Mouse (Mus musculus) limb, embryonic 11.5 days (tissue): ENCODE data around the gene Tprn. TPM values are rescaled to one million over a fixed set of nuclear protein-coding genes. Genes with fewer than 3 reads are reported as not detected.

Experiments
- ATAC-seq: fragments of 200-750 bp; cut with Nextera tagmentation; 2 replicates; pipeline ENCODE4 v1.8.0; 2017; ENCODE audit warnings: low read depth; ENCODE audit not compliant: insufficient number of reproducible peaks, low FRiP score, low TSS enrichment
- DNase-seq: peaks from one replicate; pipeline ENCODE4 v3.0.0-alpha.2; 2015; ENCODE audit warnings: low spot score
- H3K27ac ChIP-seq: fragments of 300-500 bp; sonication (generic); replicated peaks from 2 replicates; pipeline ENCODE4 v1.5.1; 2014; ENCODE audit warnings: low read depth, mild to moderate bottlenecking, low read length
- H3K27me3 ChIP-seq: fragments of 300-500 bp; sonication (generic); 2 replicates; pipeline ENCODE4 v1.6.1; 2014; ENCODE audit warnings: mild to moderate bottlenecking, low read length, mixed read lengths; ENCODE audit not compliant: control insufficient read depth, insufficient read depth
- H3K36me3 ChIP-seq: fragments of 300-500 bp; sonication (generic); 2 replicates; pipeline ENCODE4 v1.6.1; 2014; ENCODE audit warnings: mild to moderate bottlenecking, low read length, moderate library complexity, mixed read lengths; ENCODE audit not compliant: control insufficient read depth, insufficient read depth
- H3K4me1 ChIP-seq: fragments of 300-500 bp; sonication (generic); 2 replicates; pipeline ENCODE4 v1.6.1; 2014; ENCODE audit warnings: low read length, mixed read lengths; ENCODE audit not compliant: control insufficient read depth, insufficient read depth
- H3K4me2 ChIP-seq: fragments of 300-500 bp; sonication (generic); 2 replicates; pipeline ENCODE4 v1.6.1; 2014; ENCODE audit warnings: low read depth, mild to moderate bottlenecking, moderate library complexity; ENCODE audit not compliant: severe bottlenecking
- H3K4me3 ChIP-seq: fragments of 300-500 bp; sonication (generic); 2 replicates; pipeline ENCODE4 v1.5.1; 2014; ENCODE audit warnings: low read depth, low read length
- H3K9ac ChIP-seq: fragments of 300-500 bp; sonication (generic); 2 replicates; pipeline ENCODE4 v1.6.1; 2014; ENCODE audit warnings: mild to moderate bottlenecking, low read length
- H3K9me3 ChIP-seq: fragments of 300-500 bp; sonication (generic); 2 replicates; pipeline ENCODE4 v1.6.1; 2016; ENCODE audit warnings: low read length; ENCODE audit not compliant: control insufficient read depth
- WGBS: fragments of 180-500 bp; shearing (Covaris S2); extraction: QIAGEN DNeasy Blood & Tissue Kit; methylation state at CpG from one replicate; pipeline ENCODE4 v1.1.7; 2014; 5-methylcytosine and 5-hydroxymethylcytosine counted together
- polyA plus RNA-seq: library from polyadenylated mRNA; unstranded; fragments of >200 nt; fragmentation: Nextera tagmentation; extraction: Ambion mirVana; gene quantifications from 2 replicates; pipeline ENCODE4 v1.2.1, GENCODE M21; 2014

Tprn gene
- polyA plus RNA-seq, 1 experiment from 2014 or later = 5.7 TPM

- Histone ChIP-seq H3K27ac (no peak overlapping the region), H3K4me2 (no peak overlapping the region), H3K4me3 (no peak overlapping the region), H3K9ac (no peak overlapping the region), H3K9me3 (no peaks in the 10 kb centered on the region), H3K36me3 (no peaks in the 10 kb centered on the region), H3K4me1 (no peaks in the 10 kb centered on the region), H3K27me3 (peaks cover 9% of the 10 kb centered on the region)
- ATAC-seq (no peak), DNase-seq (no peak)
- WGBS = 78% methylated on average over 3 of the region's 3 CpGs
Measured at GRCm38 (mm10) chr2:25303452-25303851, 41.0 kb downstream of the Tprn start.

DNA sequence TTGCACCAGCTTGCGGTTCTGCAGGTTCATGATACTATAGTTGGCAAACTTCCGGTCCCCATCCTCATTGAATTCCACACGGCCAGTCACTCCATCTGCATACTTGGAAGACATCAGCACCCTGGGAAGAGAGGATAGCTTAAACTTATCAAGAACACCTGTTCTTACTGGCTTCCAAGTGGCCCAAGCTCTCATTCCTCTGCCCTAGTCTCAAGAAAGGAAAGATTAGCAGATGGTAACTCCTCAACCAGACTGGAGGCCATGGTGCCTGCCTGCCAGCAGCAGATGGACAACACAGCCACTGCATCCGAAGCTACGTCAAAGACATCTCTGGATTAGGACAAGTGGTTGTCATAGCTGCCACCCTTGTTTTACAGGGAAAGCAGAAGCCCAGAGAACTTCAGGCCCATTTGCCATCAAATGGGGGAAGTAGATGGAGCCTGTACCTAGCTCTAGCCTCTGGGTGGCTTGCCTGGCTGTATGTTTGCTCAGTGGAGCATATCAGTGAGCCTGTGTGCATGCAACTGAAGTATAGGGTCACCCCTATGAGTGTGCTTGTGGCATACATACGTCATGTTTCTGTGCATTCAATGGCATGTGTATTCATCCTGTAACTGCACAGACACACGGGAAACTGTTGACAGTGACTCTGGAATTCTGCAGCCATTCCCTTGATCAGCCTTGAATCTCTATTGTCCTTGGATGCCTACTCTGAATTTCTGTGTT, 41.7 kb downstream of the Tprn start:
- Histone ChIP-seq H3K4me3 (0 out of 2 replicates have a peak overlapping the region, but pooled peaks have one; percentile 32), H3K4me1 (no peaks in the 10 kb centered on the region), H3K9ac (no peak overlapping the region), H3K4me2 (no peak overlapping the region; the same call in 1 of the 2 replicates), H3K27ac (no peak overlapping the region), H3K27me3 (peaks cover 9% of the 10 kb centered on the region), H3K9me3 (no peaks in the 10 kb centered on the region), H3K36me3 (no peaks in the 10 kb centered on the region)
- DNase-seq = no peak
- ATAC-seq = no peak
- 75% methylated on average over 7 of the region's 7 CpGs for WGBS

DNA sequence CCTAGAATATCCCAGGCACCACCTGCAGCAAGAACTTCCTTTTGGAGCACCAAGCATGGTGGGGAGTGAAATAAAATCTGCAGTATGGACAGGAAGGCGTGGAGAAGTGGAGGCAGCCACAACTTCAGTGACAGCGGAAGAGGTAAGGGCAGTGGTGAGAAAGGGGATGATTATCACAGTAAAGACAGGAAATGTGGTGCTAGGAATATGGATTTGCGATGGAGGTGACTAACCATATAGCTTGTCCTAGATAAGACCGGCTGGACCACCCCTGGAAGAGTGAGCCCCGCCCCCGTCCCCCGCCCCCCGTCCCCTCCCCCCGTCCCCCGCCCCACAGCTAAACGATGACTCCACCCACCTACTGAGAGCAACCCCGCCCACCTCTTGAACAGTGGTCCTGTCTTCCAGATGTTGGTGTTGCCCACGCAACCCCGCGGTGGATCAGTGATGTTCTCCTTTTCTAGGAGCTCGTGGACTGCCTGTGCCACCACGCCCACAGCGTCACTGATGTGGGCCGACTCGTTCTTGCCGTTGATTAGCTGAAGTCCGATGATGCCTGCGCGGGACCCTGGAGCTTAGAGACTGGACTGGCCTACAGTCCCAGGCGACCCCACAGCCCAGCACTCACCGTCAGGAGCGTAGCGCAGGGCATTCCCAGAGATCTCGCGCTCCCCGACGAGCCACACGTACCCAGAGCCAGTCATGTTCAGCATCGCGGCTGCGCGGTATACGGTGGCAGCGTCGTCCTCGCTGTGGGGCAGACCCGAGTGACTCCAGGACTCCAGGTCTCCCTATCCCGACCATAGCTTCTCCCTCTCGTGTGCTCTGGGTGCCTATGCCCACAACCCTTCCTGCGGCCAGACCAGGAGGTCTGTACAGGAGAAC, 42.5 kb downstream of the Tprn start:
- Histone ChIP-seq H3K27ac (no peak overlapping the region), H3K4me3 (peak overlapping the region; percentile 32), H3K9me3 (no peaks in the 10 kb centered on the region), H3K4me2 (peak overlapping the region; percentile 80), H3K27me3 (peaks cover 11% of the 10 kb centered on the region), H3K36me3 (no peaks in the 10 kb centered on the region), H3K4me1 (no peaks in the 10 kb centered on the region), H3K9ac (peak overlapping the region; percentile 47; the same call in 1 of the 2 replicates)
- ATAC-seq (peak; percentile 65; the same call in 1 of the 2 replicates), DNase-seq (peak; percentile 71)
- WGBS = 3% methylated on average over 41 of the region's 45 CpGs

DNA sequence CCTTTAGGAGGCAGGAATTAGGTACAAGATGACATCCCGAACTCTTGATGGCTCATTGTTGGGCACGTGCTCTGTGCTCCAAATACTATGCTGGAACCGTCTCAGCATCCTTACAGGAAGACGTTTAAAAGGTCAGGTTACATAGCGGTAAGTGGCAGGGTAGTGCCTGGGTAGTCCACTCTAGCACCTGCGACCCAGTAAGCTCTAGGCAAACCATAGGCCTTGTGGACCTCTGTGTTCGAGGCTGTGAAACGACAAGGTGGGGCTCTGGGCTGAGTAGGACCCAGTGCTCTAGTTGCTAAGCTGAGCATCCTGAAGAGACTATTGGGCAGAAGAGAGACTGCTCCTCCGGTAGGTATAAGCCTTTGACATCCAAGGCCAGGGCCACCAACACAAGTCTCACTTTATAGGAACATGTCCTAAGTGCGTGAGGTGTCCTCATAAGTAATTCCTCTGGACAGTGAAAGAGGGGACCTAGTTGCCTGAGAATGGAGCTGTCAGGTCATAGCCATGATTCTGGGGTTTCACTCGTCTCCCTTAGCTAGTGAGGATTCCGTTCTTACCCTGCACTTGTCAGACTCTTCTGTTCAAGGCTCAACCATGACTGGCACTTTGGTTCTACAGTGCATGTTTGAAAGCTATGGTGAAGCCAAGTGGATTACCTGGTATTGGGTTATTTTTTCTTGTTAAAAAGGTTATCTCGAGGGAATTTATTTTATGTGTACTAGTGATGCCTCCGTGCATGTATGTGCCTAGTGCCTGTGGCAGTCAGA, 43.4 kb downstream of the Tprn start:
- Histone ChIP-seq H3K4me3 (peak overlapping the region; percentile 32), H3K4me1 (no peaks in the 10 kb centered on the region), H3K9ac (peak overlapping the region; percentile 47; the same call in 1 of the 2 replicates), H3K27ac (no peak overlapping the region), H3K27me3 (peaks cover 17% of the 10 kb centered on the region), H3K36me3 (no peaks in the 10 kb centered on the region), H3K4me2 (peak overlapping the region; percentile 80), H3K9me3 (no peaks in the 10 kb centered on the region)
- 46% methylated on average over 14 of the region's 14 CpGs for WGBS
- ATAC-seq = no peak
- no peak for DNase-seq

DNA sequence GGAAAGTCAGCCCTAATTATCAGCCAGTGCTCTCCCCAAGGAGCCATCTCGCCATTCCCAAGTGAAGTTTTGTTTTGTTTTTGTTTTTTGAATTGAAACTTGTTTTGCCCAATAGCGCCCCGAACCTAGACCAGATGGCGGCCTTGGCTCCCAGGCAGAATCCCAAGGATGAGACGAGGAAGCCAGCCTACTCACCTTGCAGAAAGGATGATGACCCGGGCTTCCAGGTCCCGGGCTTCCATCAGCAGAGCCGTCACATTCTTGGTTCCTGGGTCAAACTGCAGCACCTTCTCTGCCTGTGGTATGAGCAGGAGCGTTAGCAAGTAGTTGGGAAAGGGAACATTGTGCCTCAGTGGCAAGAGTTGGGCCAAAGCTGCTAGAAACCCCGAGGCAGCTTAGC, 47.8 kb downstream of the Tprn start:
- ATAC-seq (no peak), DNase-seq (no peak)
- no peak overlapping the region for H3K4me3 ChIP-seq
- no peak overlapping the region for H3K9ac ChIP-seq
- no peaks in the 10 kb centered on the region for H3K36me3 ChIP-seq
- H3K9me3 ChIP-seq = no peaks in the 10 kb centered on the region
- H3K4me2 ChIP-seq = no peak overlapping the region
- WGBS = 62% methylated on average over 10 of the region's 10 CpGs
- peaks cover 42% of the 10 kb centered on the region for H3K27me3 ChIP-seq
- H3K4me1 ChIP-seq = no peaks in the 10 kb centered on the region
- no peak overlapping the region for H3K27ac ChIP-seq

GRCm38 (mm10) chr2:25310969-25311368, 48.6 kb downstream of the Tprn start:
- H3K9me3 ChIP-seq = no peaks in the 10 kb centered on the region
- WGBS = 2% methylated on average over 22 of the region's 22 CpGs
- no peaks in the 10 kb centered on the region for H3K4me1 ChIP-seq
- ATAC-seq = no peak
- no peak overlapping the region for H3K4me3 ChIP-seq
- DNase-seq = no peak
- peaks cover 34% of the 10 kb centered on the region for H3K27me3 ChIP-seq
- no peaks in the 10 kb centered on the region for H3K36me3 ChIP-seq
- no peak overlapping the region for H3K27ac ChIP-seq
- no peak overlapping the region for H3K4me2 ChIP-seq
- H3K9ac ChIP-seq = no peak overlapping the region

DNA sequence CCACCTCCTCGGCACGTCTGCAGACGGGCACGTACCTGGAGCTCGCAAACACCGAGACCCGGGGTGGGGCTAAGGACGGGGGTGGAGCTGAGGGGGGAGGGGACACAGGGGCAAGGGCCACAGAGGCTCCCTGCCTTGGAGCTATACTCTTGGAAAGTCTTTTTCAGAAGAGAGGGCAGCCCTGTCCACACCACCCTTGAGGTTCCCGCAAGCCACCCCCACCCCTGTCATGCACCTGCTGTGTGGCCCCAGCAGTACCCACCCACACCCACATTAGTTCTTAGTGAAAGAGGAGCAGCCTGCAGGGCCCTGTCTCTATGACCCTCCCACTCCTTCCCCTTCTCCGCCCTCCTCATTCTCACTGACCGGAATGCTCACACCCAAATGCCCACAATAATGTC, 49.1 kb downstream of the Tprn start:
- H3K4me1 ChIP-seq = no peaks in the 10 kb centered on the region
- no peak overlapping the region for H3K27ac ChIP-seq
- peaks cover 34% of the 10 kb centered on the region for H3K27me3 ChIP-seq
- no peaks in the 10 kb centered on the region for H3K36me3 ChIP-seq
- no peak overlapping the region for H3K4me2 ChIP-seq
- WGBS = 3% methylated on average over 11 of the region's 11 CpGs
- no peaks in the 10 kb centered on the region for H3K9me3 ChIP-seq
- no peak overlapping the region for H3K4me3 ChIP-seq
- DNase-seq (no peak), ATAC-seq (no peak)
- H3K9ac ChIP-seq = no peak overlapping the region
